Mouse (Mus musculus) layer of hippocampus, postnatal 14 days (tissue): Measurements from ENCODE around the gene Ccdc122. TPM values are rescaled to one million over a fixed set of nuclear protein-coding genes. Genes with fewer than 3 reads are reported as not detected.
"Not testable (repeated sequence)": the region's sequence is repeated elsewhere in the genome, so short reads cannot be mapped to it uniquely, and the experiment has no call there.

Source experiments
- DNase-seq, 2 experiments: peaks; one replicate each; pipeline ENCODE4 v3.0.0; 2021 to 2022; ENCODE audit warnings: low spot score in 2 of 2, mixed read lengths in 1 of 2
- total RNA-seq, 2 experiments: library from RNA; stranded (reverse); gene quantifications; 2 replicates each; pipeline ENCODE4 v1.2.3; 2021

Ccdc122 gene
- total RNA-seq, 2 experiments from 2014 or later, result 2.0 to 2.3 TPM

DNA sequence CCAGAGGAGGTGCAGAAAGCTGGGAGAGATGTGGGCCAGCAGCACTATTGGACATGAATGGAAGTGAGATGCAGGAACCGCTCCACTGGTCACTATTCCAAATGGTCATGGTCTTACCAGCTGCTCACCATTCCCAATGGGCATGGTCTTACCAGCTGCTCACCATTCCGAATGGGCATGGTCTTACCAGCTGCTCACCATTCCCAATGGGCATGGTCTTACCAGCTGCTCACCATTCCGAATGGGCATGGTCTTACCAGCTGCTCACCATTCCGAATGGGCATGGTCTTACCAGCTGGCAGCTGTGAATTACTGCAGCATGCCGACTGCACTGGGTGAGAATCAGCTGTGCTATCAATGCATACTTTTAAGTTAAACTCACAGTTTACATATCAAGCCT lies 74.0 kb downstream of the Ccdc122 start:
- not testable (repeated sequence) for DNase-seq

DNA sequence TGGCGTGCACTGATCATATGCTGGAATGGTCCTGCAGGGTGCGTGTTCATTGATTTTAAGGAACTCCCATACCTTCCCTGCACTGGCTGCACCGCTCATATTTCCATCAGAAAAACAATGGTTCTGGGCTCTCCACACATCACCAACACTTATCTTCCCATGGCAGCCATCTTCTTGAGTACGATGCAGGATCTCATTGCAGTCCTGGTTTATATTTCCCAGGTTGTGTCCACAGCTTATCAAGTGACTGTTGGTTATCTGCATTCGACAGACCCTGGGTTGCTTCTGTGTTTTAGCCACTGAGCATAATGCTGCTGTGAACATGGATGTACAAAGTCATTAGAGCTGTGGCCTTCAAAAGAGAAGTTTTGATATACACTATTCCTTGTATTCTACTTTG lies 94.0 kb downstream of the Ccdc122 start:
- no peak for DNase-seq

DNA sequence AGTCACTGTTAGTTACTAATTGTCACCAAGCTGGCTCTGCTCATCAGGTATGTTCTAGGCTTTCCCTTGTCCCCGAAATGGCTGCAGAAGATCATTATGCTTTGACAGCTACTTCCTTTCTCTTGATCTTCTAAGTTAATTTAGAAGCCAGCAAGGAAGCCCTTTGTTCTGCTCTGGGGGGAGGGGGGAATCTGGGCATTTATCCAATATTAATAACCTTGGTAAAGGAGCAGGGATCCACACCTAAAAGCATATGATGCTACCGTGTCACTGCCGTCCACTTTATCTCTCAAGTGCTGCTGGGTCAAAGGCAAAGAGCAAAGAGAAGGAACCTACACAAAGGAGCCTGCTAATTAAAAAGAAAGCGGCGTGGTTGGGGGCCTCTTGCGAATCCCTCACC lies 100.4 kb downstream of the Ccdc122 start:
- DNase-seq, result no peak

- peak; percentile 63 to 88 for DNase-seq
Measured at GRCm38 (mm10) chr14:77141324-77142282, 105.0 kb downstream of the Ccdc122 start.

GRCm38 (mm10) chr14:77145103-77145502 lies 108.5 kb downstream of the Ccdc122 start:
- DNase-seq, result no peak

GRCm38 (mm10) chr14:77147635-77148034 lies 111.1 kb downstream of the Ccdc122 start:
- DNase-seq, result no peak

- DNase-seq, result no peak
Measured at GRCm38 (mm10) chr14:77150556-77150955, 114.0 kb downstream of the Ccdc122 start.

DNA sequence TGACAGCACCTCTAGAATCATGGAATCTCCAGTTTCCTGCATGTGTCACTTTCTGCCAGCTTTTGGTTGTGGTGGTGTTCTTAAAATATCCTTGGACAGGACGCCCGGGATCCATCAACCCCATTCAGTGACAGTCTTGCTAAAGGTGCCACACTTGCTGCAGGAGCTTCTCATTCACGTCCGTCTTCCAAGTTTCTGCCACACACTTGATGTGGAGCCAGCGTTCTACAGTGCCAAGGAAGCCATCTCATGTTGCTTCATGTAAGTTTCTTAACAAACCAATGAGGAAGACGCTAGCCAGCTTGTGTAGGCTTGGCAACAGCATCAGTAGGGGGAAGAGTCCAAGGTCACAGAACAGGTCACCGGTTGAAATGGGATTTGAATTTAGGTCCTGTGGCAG lies 114.9 kb downstream of the Ccdc122 start:
- no peak for DNase-seq

GRCm38 (mm10) chr14:77156222-77156910 lies 119.8 kb downstream of the Ccdc122 start, which contains the start of gene Enox1:
Enox1 (plus strand) TSS chr14:77156763.
- peak; percentile 87 to 88 for DNase-seq

GRCm38 (mm10) chr14:77156911-77157504 lies 120.4 kb downstream of the Ccdc122 start:
- DNase-seq, result no peak

- DNase-seq, result peak; percentile 84 to 90
Measured at GRCm38 (mm10) chr14:77157505-77157911, 120.9 kb downstream of the Ccdc122 start.

DNA sequence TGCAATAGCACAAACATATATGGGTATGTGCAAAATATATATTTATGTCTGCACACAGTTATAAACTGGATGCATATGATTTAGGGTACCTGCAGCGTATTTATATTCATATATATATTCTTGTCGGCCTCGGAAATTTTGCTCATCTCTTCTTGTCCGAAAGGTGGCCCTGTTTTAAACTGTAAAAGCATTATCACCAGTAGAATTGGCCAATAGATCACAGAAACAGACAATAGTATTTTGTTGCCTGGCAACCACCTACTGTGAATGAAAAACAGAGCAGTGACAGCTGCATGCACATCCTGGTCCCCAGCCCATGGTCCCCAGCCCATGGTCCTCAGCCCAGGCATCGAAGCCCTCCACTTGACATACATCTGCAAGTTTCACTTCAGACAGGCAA lies 122.8 kb downstream of the Ccdc122 start:
- peak in 1 of 2 experiments; percentile 56 for DNase-seq

Other genes starting within 250 kb of the Ccdc122 start
- gene Lacc1, start 132 bp downstream of the Ccdc122 start, total RNA-seq, result 1 to 10 TPM; 4.7 to 4.8 TPM
- 10 to 100 TPM; 60.2 TPM for gene Enox1, start 120.0 kb downstream of the Ccdc122 start, total RNA-seq